Mouse (Mus musculus): ENCODE measurements at regions not wholly inside any gene's neighbourhood (a gene's known extent, or its start where the extent isn't known, plus 50 kb on each side); places are given as distances from the start of the nearest gene placed in this dataset.
"Not testable (repeated sequence)": the region's sequence is repeated elsewhere in the genome, so short reads cannot be mapped to it uniquely, and the experiment has no call there.

DNA sequence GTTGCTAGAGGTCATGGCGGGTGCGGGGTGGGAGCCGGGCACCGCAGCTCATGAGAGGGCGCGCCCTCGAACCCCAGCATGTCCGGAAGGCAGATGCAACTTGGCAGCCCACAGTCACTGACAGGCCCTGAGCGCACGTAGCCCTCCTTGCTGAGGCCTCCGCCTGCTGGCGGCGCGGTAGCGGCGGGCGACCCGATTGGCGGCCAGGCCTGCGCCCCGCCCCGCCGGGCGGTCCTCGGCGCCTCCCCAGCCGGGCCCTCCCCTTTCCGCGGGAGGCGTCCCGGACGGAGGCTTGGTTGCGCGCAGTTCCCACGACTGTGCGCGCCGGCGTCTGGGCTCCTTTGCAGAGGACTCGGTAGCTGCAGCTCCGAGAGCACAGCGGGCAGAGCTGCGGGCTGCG, 301.9 kb downstream of the Hpcal1 start:
- peak; percentile 46 for DNase-seq (ENCODE audit: low read depth, low spot score)

DNA sequence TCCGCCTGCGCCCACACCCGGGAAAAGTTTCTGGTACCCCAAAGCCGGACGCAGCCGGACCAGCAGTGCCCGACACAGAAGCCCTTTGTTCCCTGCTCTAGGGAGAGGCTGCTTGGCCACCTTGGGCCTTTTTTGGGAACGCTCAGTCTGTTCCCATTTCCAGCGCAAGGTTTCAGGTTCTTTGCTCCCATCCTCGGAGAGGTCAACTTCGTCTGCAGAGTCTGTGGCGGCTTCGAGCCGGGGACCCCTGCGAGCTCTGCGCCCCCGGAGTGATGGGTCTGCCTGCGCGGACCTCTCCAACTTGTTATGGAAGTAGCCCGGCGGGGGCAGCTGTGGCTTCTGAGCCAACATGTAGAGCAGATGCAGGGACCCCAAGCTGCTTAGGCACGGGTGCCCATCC, 302.7 kb downstream of the Hpcal1 start:
- not testable (repeated sequence) for DNase-seq (ENCODE audit: low read depth, low spot score)

All from brain, embryonic 18.5 days (tissue).